ENCODE assay signal across 27 mouse cellular contexts in the genomic region with DNA sequence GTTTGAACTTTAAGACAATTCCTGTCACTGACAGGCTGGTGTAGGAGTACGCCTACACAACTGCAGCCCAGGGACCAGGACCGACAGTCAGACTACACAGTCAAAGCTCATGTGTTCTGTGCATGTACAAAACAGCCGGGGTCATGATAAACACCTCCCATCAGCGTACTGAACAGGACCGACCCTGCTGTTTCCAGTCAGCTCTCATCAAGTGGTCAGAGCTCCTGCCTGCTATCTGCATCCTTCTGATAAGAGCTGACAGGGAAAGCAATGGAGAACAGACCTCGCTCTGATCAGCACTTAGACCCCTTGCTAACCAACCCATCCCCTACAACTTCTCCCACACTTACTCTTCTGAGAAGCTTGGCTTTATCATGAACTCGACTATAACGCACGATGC.
DNase-seq lines count a peak whose midpoint lies in the region; ATAC-seq and TF ChIP-seq lines count a peak whose summit lies in the region.
"Had no signal": no experiment of that assay in that cellular context is flagged by ENCODE, and none has a peak within 500 bp of the region (broad histone marks: within the 10 kb centered on the region; RNA-seq: fewer than 3 reads in every experiment).

No protein-coding gene starts in this region.

- peaks cover 6% of the 10 kb centered on the region; the same call in 1 of the 2 replicates for H3K4me1 ChIP-seq in heart, embryonic 16.5 days (ENCODE audit: control insufficient read depth, insufficient read depth, low read length)
- peaks cover 1% of the 10 kb centered on the region for H3K4me1 ChIP-seq in heart, adult 2 months (ENCODE audit: control insufficient read depth, insufficient read depth, low read length)
- peaks cover 29% of the 10 kb centered on the region for H3K4me1 ChIP-seq in liver, embryonic 12.5 days
- H3K4me1 ChIP-seq: forebrain, embryonic 10.5 days; hindbrain, embryonic 15.5 days; limb, embryonic 15.5 days had no signal

- DNase-seq in heart, adult 2 months = no peak
- peak; percentile 32 for DNase-seq in c-Kit-positive CD71-positive TER-119-negative erythroid progenitor cells, embryonic 14.5 days (ENCODE audit: low read depth)
- no peak for DNase-seq in frontal cortex, postnatal 25 days (ENCODE audit: low spot score in 2 of 2)
- no peak for DNase-seq in adrenal gland, postnatal 14 days
- DNase-seq in natural killer cell, adult 2 months (ENCODE audit: low spot score in 2 of 2) = no peak
- DNase-seq: adrenal gland, postnatal 36 days; cerebellum, adult 8-10 months; cerebellum, postnatal 36 days; forebrain, postnatal 0 days; gastrocnemius, postnatal 25 days; kidney, adult 2 months; layer of hippocampus, adult 9-11 months; left cerebral cortex, postnatal 4 days; lung, postnatal 4 days; right cerebral cortex, postnatal 25 days; spleen, adult 18-20 months; thymus, postnatal 14 days had no signal

- no peaks in the 10 kb centered on the region for H3K27me3 ChIP-seq in heart, embryonic 16.5 days (ENCODE audit: control insufficient read depth, insufficient read depth, low read length)
- no peaks in the 10 kb centered on the region for H3K27me3 ChIP-seq in heart, adult 2 months (ENCODE audit: control insufficient read depth, insufficient read depth, low read length)
- H3K27me3 ChIP-seq in liver, embryonic 12.5 days (replicated peaks) = no peaks in the 10 kb centered on the region
- H3K27me3 ChIP-seq: heart, embryonic 13.5 days; hindbrain, embryonic 15.5 days; limb, embryonic 15.5 days had no signal

- H3K4me3 ChIP-seq in heart, embryonic 16.5 days (ENCODE audit: low read length) = no peak overlapping the region
- no peak overlapping the region for H3K4me3 ChIP-seq in heart, adult 2 months
- no peak overlapping the region for H3K4me3 ChIP-seq in liver, embryonic 12.5 days
- H3K4me3 ChIP-seq: forebrain, embryonic 10.5 days; heart, embryonic 13.5 days; hindbrain, embryonic 15.5 days; left cerebral cortex, adult 2 months; limb, embryonic 15.5 days had no signal

- intact Hi-C loops in heart, adult 2 months (cut with DNase I) = no loop called here

- ATAC-seq in heart, embryonic 16.5 days (replicated peaks; ENCODE audit: extremely low read depth, insufficient read depth, low FRiP score) = 0 out of 2 replicates have a peak, but pooled peaks have one; percentile 25
- ATAC-seq in liver, embryonic 12.5 days = peak; percentile 84
- peak; percentile 37 for ATAC-seq in megakaryocyte progenitor cell, adult 5-6 weeks (replicated peaks; ENCODE audit: poor library complexity)
- ATAC-seq: forebrain, postnatal 0 days had no signal

- no peak overlapping the region for H3K4me2 ChIP-seq in heart, embryonic 16.5 days (ENCODE audit: low read depth, low read length)
- no peak overlapping the region for H3K4me2 ChIP-seq in liver, embryonic 12.5 days
- H3K4me2 ChIP-seq: heart, embryonic 13.5 days; hindbrain, embryonic 15.5 days; limb, embryonic 15.5 days; midbrain, embryonic 11.5 days had no signal

- 38% methylated on average over 9 of the region's 9 CpGs for WGBS in heart, embryonic 16.5 days
- 62% methylated on average over 9 of the region's 9 CpGs for WGBS in heart, adult 2 months
- WGBS in liver, embryonic 12.5 days (ENCODE audit: insufficient replicate concordance) = 15% methylated on average over 9 of the region's 9 CpGs

- TF ChIP-seq EP300 in heart, adult 2 months (IDR thresholded peaks at IDR 0.05; ENCODE audit: insufficient read depth, low read depth, low read length) = no peak

- H3K79me2 ChIP-seq in heart, adult 2 months (replicated peaks; ENCODE audit: control insufficient read depth, insufficient read depth, low read length) = no peaks in the 10 kb centered on the region

- TF ChIP-seq CTCF in heart, adult 2 months (IDR thresholded peaks at IDR 0.05) = no peak

- H3K9me3 ChIP-seq in heart, embryonic 16.5 days (replicated peaks; ENCODE audit: control insufficient read depth, low read length) = no peaks in the 10 kb centered on the region
- H3K9me3 ChIP-seq in liver, embryonic 12.5 days (replicated peaks) = no peaks in the 10 kb centered on the region
- H3K9me3 ChIP-seq: forebrain, embryonic 10.5 days; heart, embryonic 13.5 days; hindbrain, embryonic 15.5 days; limb, embryonic 15.5 days had no signal

- no peak for TF ChIP-seq POLR2A in heart, adult 2 months (IDR thresholded peaks at IDR 0.05; ENCODE audit: insufficient read depth, low read depth, low read length)

- H3K9ac ChIP-seq in heart, embryonic 16.5 days (ENCODE audit: low read length) = no peak overlapping the region
- no peak overlapping the region for H3K9ac ChIP-seq in heart, adult 2 months (ENCODE audit: low read depth, low read length)
- no peak overlapping the region for H3K9ac ChIP-seq in liver, embryonic 12.5 days
- H3K9ac ChIP-seq: forebrain, postnatal 0 days; heart, embryonic 13.5 days; hindbrain, embryonic 15.5 days; limb, embryonic 15.5 days had no signal

- no peak overlapping the region for H3K27ac ChIP-seq in heart, embryonic 16.5 days (ENCODE audit: low read length)
- H3K27ac ChIP-seq in heart, adult 2 months = no peak overlapping the region
- H3K27ac ChIP-seq in liver, embryonic 12.5 days = no peak overlapping the region
- H3K27ac ChIP-seq: forebrain, embryonic 10.5 days; heart, embryonic 13.5 days; hindbrain, embryonic 15.5 days; kidney, postnatal 0 days; left cerebral cortex, adult 2 months; limb, embryonic 15.5 days had no signal

- H3K36me3 ChIP-seq in heart, embryonic 16.5 days (ENCODE audit: control insufficient read depth, insufficient read depth) = peaks cover 45% of the 10 kb centered on the region
- no peaks in the 10 kb centered on the region for H3K36me3 ChIP-seq in heart, adult 2 months (ENCODE audit: control insufficient read depth, insufficient read depth, low read length)
- H3K36me3 ChIP-seq in liver, embryonic 12.5 days = peaks cover 97% of the 10 kb centered on the region

Comparison
In these comparisons a context has a peak if more than half of its experiments do, and no peak if none do; other contexts are left out.
1. ATAC-seq: peak in every context shown above with its lines; median percentile 84 in liver, embryonic 12.5 days; 37 in megakaryocyte progenitor cell, adult 5-6 weeks; 25 in heart, embryonic 16.5 days.